Mouse (Mus musculus) layer of hippocampus, postnatal 36 days (tissue): Measurements from ENCODE around the gene Hist1h2ad. TPM values are rescaled to one million over a fixed set of nuclear protein-coding genes. Genes with fewer than 3 reads are reported as not detected.

Source experiments
- DNase-seq, 2 experiments: peaks; one replicate each; pipeline ENCODE4 v3.0.0; 2022
- microRNA-seq, 2 experiments: library from miRNA; unstranded; fragments of <30 nt; microRNA quantifications; one replicate each; pipeline ENCODE4 v1.2.0; 2021
- total RNA-seq, 2 experiments: library from RNA; stranded (reverse); gene quantifications; 2 replicates each; pipeline ENCODE4 v1.2.3; 2021

Hist1h2ad gene
- total RNA-seq, 2 experiments from 2014 or later = 5.2 to 9.9 TPM

GRCm38 (mm10) chr13:23622175-23622671, 48.0 kb downstream of the Hist1h2ad start, which contains the start of gene Hist1h1e:
Gene Hist1h1e (minus strand): TSS chr13:23622558.
- peak; percentile 84 to 87 for DNase-seq

GRCm38 (mm10) chr13:23622861-23623450, 48.8 kb downstream of the Hist1h2ad start:
- DNase-seq = no peak

Small RNA genes lying within 50 kb of the gene (microRNA-seq; reads per million reads assigned to microRNA genes)
- gene Gm44297 = 0 reads per million in 2 experiments
- 0 reads per million in 2 experiments for gene Gm44359
- 0 reads per million in 2 experiments for gene Gm44394

Other genes with a start within 250 kb of the Hist1h2ad start
- 10 to 100 TPM; 37.7 to 38.8 TPM for gene Zfp322a, start 205.2 kb upstream of the Hist1h2ad start, total RNA-seq
- gene Abt1, start 150.5 kb upstream of the Hist1h2ad start, total RNA-seq = 1 to 10 TPM; 7.9 to 8.7 TPM
- not detected for gene Btn1a1, start 108.5 kb upstream of the Hist1h2ad start, total RNA-seq
- under 1 TPM; 0.51 to 0.80 TPM for gene Btn2a2, start 85.5 kb upstream of the Hist1h2ad start, total RNA-seq
- gene Hist1h4h, start 43.3 kb upstream of the Hist1h2ad start, total RNA-seq = 100 to 1,000 TPM; 363 to 377 TPM
- gene Hist1h2af, start 40.5 kb upstream of the Hist1h2ad start, total RNA-seq = 10 to 100 TPM; 12.2 to 14.4 TPM
- 1 to 10 TPM; 3.9 to 4.9 TPM for gene Hist1h3g, start 39.0 kb upstream of the Hist1h2ad start, total RNA-seq
- 1 to 10 TPM; 1.1 to 1.2 TPM for gene Hist1h2bh, start 31.0 kb upstream of the Hist1h2ad start, total RNA-seq
- 10 to 100 TPM; 16.2 to 17.4 TPM for gene Hist1h3f, start 30.3 kb upstream of the Hist1h2ad start, total RNA-seq
- gene Hist1h4f, start 22.7 kb upstream of the Hist1h2ad start, total RNA-seq = 100 to 1,000 TPM; 143 to 156 TPM
- 1 to 10 TPM; 4.3 to 6.0 TPM for gene Hist1h1d, start 21.1 kb upstream of the Hist1h2ad start, total RNA-seq
- gene Hist1h3e, start 12.0 kb upstream of the Hist1h2ad start, total RNA-seq = 10 to 100 TPM; 47.8 to 49.2 TPM
- gene Hist1h2ae, start 3.2 kb upstream of the Hist1h2ad start, total RNA-seq = 1 to 10 TPM; 5.6 to 6.4 TPM
- gene Hist1h2bg, start 3.0 kb upstream of the Hist1h2ad start, total RNA-seq = 10 to 100 TPM; 74.7 to 86.4 TPM
- 10 to 100 TPM; 30.2 to 30.9 TPM for gene Hist1h2bf, start 185 bp upstream of the Hist1h2ad start, total RNA-seq
- 10 to 100 TPM; 12.8 to 15.5 TPM for gene Hist1h3d, start 1.4 kb downstream of the Hist1h2ad start, total RNA-seq
- gene Hist1h4d, start 7.2 kb downstream of the Hist1h2ad start, total RNA-seq = 100 to 1,000 TPM; 132 to 135 TPM
- 10 to 100 TPM; 12.0 to 12.3 TPM for gene Hist1h2be, start 46.7 kb downstream of the Hist1h2ad start, total RNA-seq
- 10 to 100 TPM; 42.1 to 46.4 TPM for gene Hist1h1e, start 48.2 kb downstream of the Hist1h2ad start, total RNA-seq
- 1 to 10 TPM; 2.7 to 3.5 TPM for gene Hist1h2ac, start 109.6 kb downstream of the Hist1h2ad start, total RNA-seq
- gene Hist1h2bc, start 109.8 kb downstream of the Hist1h2ad start, total RNA-seq = 10 to 100 TPM; 50.8 to 57.7 TPM
- not detected for gene Hist1h1t, start 121.4 kb downstream of the Hist1h2ad start, total RNA-seq
- gene Hist1h4c, start 124.1 kb downstream of the Hist1h2ad start, total RNA-seq = 10 to 100 TPM; 95.4 to 98.7 TPM
- 1 to 10 TPM; 1.7 to 3.0 TPM for gene Hfe, start 136.5 kb downstream of the Hist1h2ad start, total RNA-seq
- 10 to 100 TPM; 52.8 to 55.3 TPM for gene Hist1h1c, start 164.4 kb downstream of the Hist1h2ad start, total RNA-seq
- gene Hist1h3c, start 171.2 kb downstream of the Hist1h2ad start, total RNA-seq = 1 to 10 TPM; 2.5 to 5.2 TPM
- 10 to 100 TPM; 23.0 to 24.2 TPM for gene Hist1h2bb, start 172.4 kb downstream of the Hist1h2ad start, total RNA-seq
- 10 to 100 TPM; 29.8 to 37.0 TPM for gene Hist1h2ab, start 176.7 kb downstream of the Hist1h2ad start, total RNA-seq
- gene Hist1h3b, start 177.9 kb downstream of the Hist1h2ad start, total RNA-seq = 10 to 100 TPM; 15.0 to 21.4 TPM
- 10 to 100 TPM; 83.9 to 89.6 TPM for gene Hist1h4b, start 182.6 kb downstream of the Hist1h2ad start, total RNA-seq
- gene Hist1h4a, start 186.8 kb downstream of the Hist1h2ad start, total RNA-seq = 10 to 100 TPM; 35.4 to 47.1 TPM
- 10 to 100 TPM; 37.3 to 46.3 TPM for gene Hist1h3a, start 188.0 kb downstream of the Hist1h2ad start, total RNA-seq
- gene Hist1h1a, start 189.3 kb downstream of the Hist1h2ad start, total RNA-seq = 10 to 100 TPM; 17.0 to 19.5 TPM
- gene Trim38, start 195.5 kb downstream of the Hist1h2ad start, total RNA-seq = under 1 TPM in 1 of 2 experiments, not detected in 1; 0.18 TPM
- under 1 TPM in 1 of 2 experiments, not detected in 1; 0.23 TPM for gene Slc17a2, start 232.6 kb downstream of the Hist1h2ad start, total RNA-seq